In genomic region chr9:20897736-20898510, GRCm38 (mm10) we compare ENCODE assay signal across 8 mouse cellular contexts. TPM values are rescaled to one million over a fixed set of nuclear protein-coding genes. Genes with fewer than 3 reads are reported as not detected.
A peak's percentile ranks its signal among the peaks of the same experiment; 100 is the strongest.
DNase-seq lines count a peak whose midpoint lies in the region; ATAC-seq and TF ChIP-seq lines count a peak whose summit lies in the region.

No protein-coding gene starts in this region.

- no peak overlapping the region for H3K27ac ChIP-seq in kidney, adult 2 months (ENCODE audit: insufficient read depth, low read depth, low read length)
- H3K27ac ChIP-seq in hindbrain, embryonic 14.5 days, result peak overlapping the region; percentile 36
- H3K27ac ChIP-seq in midbrain, embryonic 13.5 days, result 0 out of 2 replicates have a peak overlapping the region, but pooled peaks have one; percentile 35

- 3% methylated on average over 39 of the region's 39 CpGs for WGBS in kidney, adult 2 months
- WGBS in hindbrain, embryonic 14.5 days, result 5% methylated on average over 35 of the region's 39 CpGs
- 7% methylated on average over 38 of the region's 39 CpGs for WGBS in midbrain, embryonic 13.5 days

- TF ChIP-seq POLR2A in kidney, adult 2 months (IDR thresholded peaks at IDR 0.05; ENCODE audit: low read depth, low read length), result no peak

- peak; percentile 15 for ATAC-seq in activated CD4-positive, CD25-positive, alpha-beta regulatory T cell, adult 4 months
- peak; percentile 72 for ATAC-seq in hindbrain, embryonic 14.5 days (ENCODE audit: low FRiP score)
- ATAC-seq in midbrain, embryonic 13.5 days, result peak; percentile 82
- ATAC-seq in monocyte, adult 5-6 weeks (replicated peaks; ENCODE audit: insufficient number of reproducible peaks, low FRiP score, low TSS enrichment, poor library complexity, severe bottlenecking), result no peak

- H3K9me3 ChIP-seq in hindbrain, embryonic 14.5 days (ENCODE audit: control insufficient read depth, low read length), result no peaks in the 10 kb centered on the region
- no peaks in the 10 kb centered on the region for H3K9me3 ChIP-seq in midbrain, embryonic 13.5 days

- no peak for DNase-seq in kidney, adult 2 months
- DNase-seq in kidney, postnatal 36 days, result no peak
- DNase-seq in hindbrain, embryonic 14.5 days (ENCODE audit: low spot score), result no peak
- no peak for DNase-seq in adrenal gland, postnatal 36 days
- no peak for DNase-seq in layer of hippocampus, adult 9-10 months (ENCODE audit: low spot score)

- H3K9ac ChIP-seq in hindbrain, embryonic 14.5 days, result peak overlapping the region; percentile 85
- peak overlapping the region; percentile 96 for H3K9ac ChIP-seq in midbrain, embryonic 13.5 days (replicated peaks)

- peaks cover 6% of the 10 kb centered on the region; the same call in 1 of the 2 replicates for H3K4me1 ChIP-seq in kidney, adult 2 months (ENCODE audit: control insufficient read depth, insufficient read depth, low read length)
- H3K4me1 ChIP-seq in hindbrain, embryonic 14.5 days (replicated peaks; ENCODE audit: control insufficient read depth, insufficient read depth, low read length), result peaks cover 9% of the 10 kb centered on the region
- H3K4me1 ChIP-seq in midbrain, embryonic 13.5 days (replicated peaks), result peaks cover 16% of the 10 kb centered on the region

- H3K27me3 ChIP-seq in kidney, adult 2 months (replicated peaks; ENCODE audit: control insufficient read depth, insufficient read depth, low read length), result no peaks in the 10 kb centered on the region
- no peaks in the 10 kb centered on the region for H3K27me3 ChIP-seq in hindbrain, embryonic 14.5 days (ENCODE audit: control insufficient read depth, insufficient read depth, low read length)
- no peaks in the 10 kb centered on the region for H3K27me3 ChIP-seq in midbrain, embryonic 13.5 days

- H3K4me2 ChIP-seq in hindbrain, embryonic 14.5 days (replicated peaks), result peak overlapping the region; percentile 87
- peak overlapping the region; percentile 98 for H3K4me2 ChIP-seq in midbrain, embryonic 13.5 days (replicated peaks)

- no peak for TF ChIP-seq CTCF in kidney, adult 2 months (conservative IDR thresholded peaks at IDR 0.05; ENCODE audit: insufficient read depth, insufficient read length, low read depth, low read length)

- H3K36me3 ChIP-seq in kidney, adult 2 months (ENCODE audit: control insufficient read depth, insufficient read depth, low read length), result no peaks in the 10 kb centered on the region; the same call in 1 of the 2 replicates
- H3K36me3 ChIP-seq in hindbrain, embryonic 14.5 days (replicated peaks; ENCODE audit: control insufficient read depth, insufficient read depth), result peaks cover 40% of the 10 kb centered on the region
- peaks cover 40% of the 10 kb centered on the region for H3K36me3 ChIP-seq in midbrain, embryonic 13.5 days

- H3K4me3 ChIP-seq in kidney, adult 2 months (ENCODE audit: insufficient read depth, low read depth, low read length), result peak overlapping the region; percentile 96
- peak overlapping the region; percentile 90 for H3K4me3 ChIP-seq in hindbrain, embryonic 14.5 days (replicated peaks; ENCODE audit: low read length)
- H3K4me3 ChIP-seq in midbrain, embryonic 13.5 days (replicated peaks), result peak overlapping the region; percentile 94

RNA-seq across cellular contexts. Expression of gene Eif3g, which starts 0.5 kb away (rescaled TPM):
- polyA plus RNA-seq in kidney, adult 2 months (2012; rRNA removed), result 93.1 and 116 TPM in 2 replicates
- 100 to 1,000 TPM; 190 to 235 TPM for polyA plus RNA-seq in activated CD4-positive, CD25-positive, alpha-beta regulatory T cell, adult 4 months (2017; shearing (Covaris generic))
- polyA plus RNA-seq in hindbrain, embryonic 14.5 days (2014; fragmentation: Nextera tagmentation; extraction: Ambion mirVana), result 216 and 231 TPM in 2 replicates
- 273 and 291 TPM in 2 replicates for polyA plus RNA-seq in midbrain, embryonic 13.5 days (2015; fragmentation: Nextera tagmentation; extraction: Ambion mirVana)
- 87.5 to 120 TPM (median 97.3 TPM) in 3 replicates for total RNA-seq in monocyte, adult 5-6 weeks (2017)
- 100 to 1,000 TPM; 154 to 178 TPM for total RNA-seq in adrenal gland, postnatal 36 days (2021)

RNA-seq across cellular contexts. Expression of gene Ppan, which starts 9.9 kb away (rescaled TPM):
- 28.3 and 31.2 TPM in 2 replicates for polyA plus RNA-seq in kidney, adult 2 months (2012; rRNA removed)
- 10 to 100 TPM; 22.9 to 30.1 TPM for polyA plus RNA-seq in activated CD4-positive, CD25-positive, alpha-beta regulatory T cell, adult 4 months (2017; shearing (Covaris generic))
- polyA plus RNA-seq in hindbrain, embryonic 14.5 days (2014; fragmentation: Nextera tagmentation; extraction: Ambion mirVana), result 39.5 and 40.5 TPM in 2 replicates
- polyA plus RNA-seq in midbrain, embryonic 13.5 days (2015; fragmentation: Nextera tagmentation; extraction: Ambion mirVana), result 49.2 and 49.5 TPM in 2 replicates
- total RNA-seq in monocyte, adult 5-6 weeks (2017), result 24.4 to 44.1 TPM (median 26.9 TPM) in 3 replicates
- 10 to 100 TPM; 26.6 to 45.4 TPM for total RNA-seq in adrenal gland, postnatal 36 days (2021)

RNA-seq across cellular contexts. Expression of gene Angptl6, which starts 18.4 kb away (rescaled TPM):
- 3.6 and 4.0 TPM in 2 replicates for polyA plus RNA-seq in kidney, adult 2 months (2012; rRNA removed)
- polyA plus RNA-seq in activated CD4-positive, CD25-positive, alpha-beta regulatory T cell, adult 4 months (2017; shearing (Covaris generic)), result 1 to 10 TPM in 1 of 2 experiments, under 1 TPM in 1; 0.76 to 1.5 TPM
- 11.8 and 12.8 TPM in 2 replicates for polyA plus RNA-seq in hindbrain, embryonic 14.5 days (2014; fragmentation: Nextera tagmentation; extraction: Ambion mirVana)
- polyA plus RNA-seq in midbrain, embryonic 13.5 days (2015; fragmentation: Nextera tagmentation; extraction: Ambion mirVana), result 8.0 and 10.4 TPM in 2 replicates
- 0.49 to 0.57 TPM in 2 of 3 replicates, not detected in the other for total RNA-seq in monocyte, adult 5-6 weeks (2017)
- 1 to 10 TPM; 3.2 to 3.5 TPM for total RNA-seq in adrenal gland, postnatal 36 days (2021)

RNA-seq across cellular contexts. Expression of gene A230050P20Rik, which starts 29.5 kb away (rescaled TPM):
- 31.7 and 40.3 TPM in 2 replicates for polyA plus RNA-seq in kidney, adult 2 months (2012; rRNA removed)
- 10 to 100 TPM; 12.4 to 14.6 TPM for polyA plus RNA-seq in activated CD4-positive, CD25-positive, alpha-beta regulatory T cell, adult 4 months (2017; shearing (Covaris generic))
- 5.8 and 6.9 TPM in 2 replicates for polyA plus RNA-seq in hindbrain, embryonic 14.5 days (2014; fragmentation: Nextera tagmentation; extraction: Ambion mirVana)
- polyA plus RNA-seq in midbrain, embryonic 13.5 days (2015; fragmentation: Nextera tagmentation; extraction: Ambion mirVana), result 0.94 and 1.1 TPM in 2 replicates
- 5.2 to 12.0 TPM (median 11.8 TPM) in 3 replicates for total RNA-seq in monocyte, adult 5-6 weeks (2017)
- 10 to 100 TPM; 19.1 to 20.4 TPM for total RNA-seq in adrenal gland, postnatal 36 days (2021)
